Mouse (Mus musculus): ENCODE results near the gene Evl.

Gene Evl

DNA sequence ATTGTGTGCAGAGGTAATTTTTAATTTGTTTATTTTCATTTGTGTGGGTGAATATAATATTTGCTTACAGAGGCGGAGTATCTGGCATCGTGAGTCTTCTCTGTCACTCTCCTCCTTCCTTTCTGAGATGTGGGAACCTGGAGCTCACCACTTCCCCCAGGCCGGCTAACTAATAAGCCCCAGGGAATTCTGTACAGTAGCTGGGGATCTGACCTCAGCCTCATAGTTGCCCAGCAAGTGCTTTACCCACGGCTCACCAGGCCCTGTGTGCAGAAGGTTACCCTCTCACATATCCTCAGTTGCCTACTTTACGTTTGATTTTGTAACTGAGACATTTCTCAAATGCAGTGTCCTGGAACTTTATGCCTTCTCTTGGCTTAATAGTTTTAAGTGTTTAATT is 37.1 kb downstream of the Evl start:
- DNase-seq = no peak

DNA sequence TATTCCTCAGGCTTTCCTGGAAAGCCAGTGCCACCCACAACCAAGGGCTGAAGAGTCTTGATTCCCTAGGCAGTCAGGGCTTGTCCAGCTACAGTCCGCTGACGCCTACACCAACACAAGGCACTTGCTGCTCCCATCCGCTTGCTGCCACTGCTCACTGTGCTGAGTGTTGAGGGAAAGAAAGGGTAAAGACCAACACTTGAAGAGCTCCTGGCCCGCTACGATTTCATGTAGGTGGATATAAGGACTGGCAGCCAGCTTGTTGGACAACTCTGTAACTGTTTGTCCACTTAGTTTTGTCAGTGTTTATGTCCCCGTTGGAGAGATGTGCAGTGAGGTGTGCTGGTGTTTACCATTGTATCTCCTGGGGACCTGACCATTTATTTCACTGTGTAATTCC is 38.3 kb downstream of the Evl start:
- DNase-seq = no peak

DNA sequence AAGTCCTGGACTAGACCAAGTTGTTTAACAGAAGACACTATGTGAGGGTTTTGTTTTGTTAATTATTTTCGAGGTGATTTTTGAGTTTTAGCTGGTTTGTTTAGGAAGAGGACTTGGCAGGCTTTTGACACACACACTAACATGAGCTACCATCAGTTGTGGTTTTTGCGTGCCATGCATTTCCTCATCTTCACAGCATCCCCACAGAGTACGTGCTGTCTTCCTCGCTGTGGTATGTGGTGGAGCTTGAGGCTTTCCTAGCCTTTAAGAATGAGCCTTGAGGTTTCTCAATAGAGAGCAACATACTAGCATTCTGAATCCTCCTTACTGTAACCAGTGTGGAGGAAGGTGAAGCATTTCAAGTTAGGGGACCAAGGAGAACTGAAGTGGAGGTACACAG is 46.3 kb downstream of the Evl start:
- no peak for DNase-seq

DNA sequence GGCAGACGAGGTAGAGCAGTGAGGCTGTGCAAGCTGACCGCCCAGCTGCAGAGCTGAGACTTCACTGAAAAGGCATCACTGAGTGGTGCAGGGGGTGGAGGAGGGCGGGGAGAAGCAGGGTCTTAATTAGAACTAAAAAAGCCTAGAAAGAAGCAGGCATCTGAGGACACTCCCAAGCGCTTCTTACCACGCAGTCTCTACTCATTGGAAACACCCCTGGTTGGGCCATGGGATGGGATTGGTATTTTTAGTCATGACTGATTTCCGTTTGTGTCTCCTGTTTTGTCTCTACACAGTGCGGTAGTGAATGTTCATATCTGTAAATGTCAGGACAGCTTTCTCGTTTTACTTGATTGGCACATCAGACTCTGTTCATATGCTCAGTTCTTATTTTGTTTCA is 46.8 kb downstream of the Evl start:
- DNase-seq = no peak

DNA sequence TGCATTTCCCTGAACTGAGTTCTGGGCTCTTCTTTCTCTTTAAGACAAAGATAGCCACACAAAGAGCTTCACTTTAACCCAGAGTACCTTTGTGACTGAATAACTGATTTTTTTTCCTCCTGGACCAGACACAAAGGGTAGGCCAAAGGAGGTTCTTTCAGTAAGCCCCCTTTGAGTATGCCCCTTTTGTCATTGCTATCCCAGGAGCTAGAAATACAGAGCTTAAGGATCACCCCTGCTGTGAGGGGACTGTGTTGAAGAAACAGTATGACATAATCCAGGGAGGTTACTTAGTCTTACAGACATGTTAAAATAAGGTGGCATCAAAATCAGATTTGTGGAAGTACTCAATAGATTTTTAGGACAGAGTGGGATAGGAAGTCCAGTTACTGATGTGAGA is 50.0 kb downstream of the Evl start:
- DNase-seq = no peak

DNA sequence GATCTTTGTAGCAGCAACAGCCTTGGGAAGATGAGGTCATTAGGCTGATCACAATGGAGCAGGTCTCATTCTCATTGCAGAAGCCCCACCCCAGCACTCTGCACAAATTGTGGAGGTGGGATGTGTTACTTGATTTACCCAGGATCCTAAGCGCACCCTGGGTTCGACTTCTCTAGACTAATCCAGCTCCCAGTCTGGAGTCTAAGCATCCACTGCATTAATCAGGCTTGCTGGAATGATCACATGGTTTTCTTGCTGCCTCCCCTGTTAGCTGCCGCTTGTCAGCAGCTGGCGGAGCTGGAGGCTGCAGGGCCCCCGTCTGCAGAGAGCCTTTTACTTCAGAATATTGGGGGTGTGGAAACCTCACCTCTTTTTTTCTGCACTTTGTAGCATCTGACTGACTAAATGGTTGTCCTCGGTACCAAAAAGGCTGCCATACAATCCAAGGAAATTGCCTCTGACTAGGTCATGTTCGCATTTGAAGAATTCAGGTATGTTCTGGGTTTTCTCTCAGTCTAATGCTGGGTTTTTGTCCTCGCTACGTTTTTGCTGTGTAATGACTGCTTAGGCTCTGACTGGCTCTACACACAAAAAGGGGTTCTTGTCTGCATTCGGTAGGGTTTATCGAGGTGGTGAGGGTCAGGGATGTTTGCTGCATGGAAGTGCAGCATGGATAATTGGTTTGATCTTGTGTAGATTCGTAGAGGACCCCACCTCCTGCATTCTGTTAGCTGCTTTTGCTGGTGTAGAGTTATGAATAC is 51.2 kb downstream of the Evl start:
- DNase-seq = no peak

DNA sequence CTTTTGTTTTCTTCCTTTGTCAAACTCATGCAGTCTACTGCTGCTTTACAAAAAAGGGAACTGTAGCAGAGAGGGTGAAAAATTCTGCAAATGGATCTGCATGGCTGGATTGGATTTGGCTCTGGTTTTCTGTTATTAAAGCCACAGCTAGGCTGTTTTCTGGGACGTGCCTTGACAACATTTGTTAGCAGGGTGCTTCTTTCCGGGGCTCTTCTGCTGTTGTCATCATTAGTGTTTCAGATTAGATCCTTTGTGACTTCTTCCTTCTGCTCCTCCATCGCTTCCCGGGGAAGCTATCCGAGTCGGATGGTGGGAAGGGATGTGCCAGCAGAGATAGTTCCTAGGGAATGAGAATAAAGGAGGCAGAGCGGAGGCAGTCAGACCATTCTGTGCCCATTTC is 51.8 kb downstream of the Evl start:
- no peak for DNase-seq

DNA sequence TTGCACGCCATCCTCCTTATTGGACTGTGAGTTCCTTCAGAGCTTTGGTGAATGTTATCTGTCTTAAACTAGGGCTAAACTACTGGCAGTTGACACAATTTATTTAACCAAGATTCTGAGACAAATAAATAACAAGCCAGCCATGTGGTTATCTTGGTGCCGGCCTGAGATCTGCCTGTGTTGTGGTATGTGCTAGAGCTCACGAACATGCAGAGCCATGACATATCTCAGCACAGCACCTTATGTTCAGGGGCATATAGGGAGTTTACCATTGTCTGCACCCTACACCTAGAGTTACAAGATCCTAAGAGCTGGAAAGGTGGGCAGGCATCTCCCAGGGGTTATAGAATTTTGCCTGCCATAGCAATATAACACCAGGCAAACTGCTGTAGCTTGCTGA is 54.9 kb downstream of the Evl start:
- DNase-seq = no peak

DNA sequence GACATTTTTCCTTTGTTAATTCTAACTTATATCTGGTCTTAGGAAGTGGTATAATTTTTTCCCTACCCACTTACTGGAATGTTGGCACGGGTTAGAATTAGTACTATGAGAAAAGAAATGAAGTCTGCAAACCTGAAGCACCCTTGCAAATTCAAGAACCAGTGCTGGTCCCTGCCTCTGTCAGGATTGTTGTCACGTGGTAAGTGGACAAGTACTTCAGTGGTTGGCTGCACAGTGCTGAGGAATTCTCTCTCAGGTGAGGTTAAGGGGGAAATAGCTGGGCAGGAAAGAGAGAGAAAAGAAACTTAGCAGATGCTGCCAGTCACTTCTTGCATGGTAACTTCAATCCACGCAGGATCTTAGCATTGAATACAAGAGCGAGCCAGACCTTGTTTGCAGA is 55.7 kb downstream of the Evl start:
- no peak for DNase-seq

DNA sequence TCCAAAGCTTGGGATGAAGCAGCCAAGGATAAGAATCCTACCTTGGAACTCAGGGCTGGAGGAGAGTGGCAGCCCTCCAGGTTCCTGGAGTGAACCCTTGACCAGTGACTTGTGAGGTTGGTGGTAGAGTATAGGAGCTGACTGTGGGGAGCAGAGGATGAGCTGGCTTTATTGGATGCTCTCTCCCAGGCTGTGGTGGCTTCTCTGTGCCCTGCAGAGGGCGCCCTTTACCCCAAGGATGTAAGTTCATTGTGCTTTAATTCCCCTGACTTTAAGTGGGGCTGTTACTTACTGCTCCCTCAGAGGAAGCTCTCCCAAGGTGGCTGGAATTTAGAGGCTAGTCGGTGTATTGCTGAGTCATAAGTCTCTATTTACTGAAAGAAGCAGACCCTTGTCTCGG is 58.6 kb downstream of the Evl start:
- peak; percentile 61 for DNase-seq

DNA sequence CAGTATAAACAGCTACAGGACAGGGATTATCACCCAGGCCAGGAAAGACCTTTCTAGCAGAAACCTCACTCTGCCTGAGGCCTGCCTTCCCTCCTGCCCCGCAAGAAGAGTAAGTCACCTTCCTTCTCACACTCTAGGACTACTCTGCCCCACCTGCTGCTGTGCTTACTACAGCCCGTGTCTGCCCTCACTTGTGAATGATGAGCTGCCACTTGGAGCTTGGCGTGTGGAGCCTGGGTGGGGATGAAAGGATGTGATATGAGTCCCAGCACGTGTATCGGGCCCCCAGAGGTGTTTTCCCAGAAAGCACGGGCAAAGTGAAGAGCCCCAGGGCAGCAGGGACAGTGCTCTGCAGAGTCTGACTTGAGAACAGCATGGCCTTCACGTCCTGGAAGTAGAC is 63.0 kb downstream of the Evl start:
- DNase-seq = no peak

DNA sequence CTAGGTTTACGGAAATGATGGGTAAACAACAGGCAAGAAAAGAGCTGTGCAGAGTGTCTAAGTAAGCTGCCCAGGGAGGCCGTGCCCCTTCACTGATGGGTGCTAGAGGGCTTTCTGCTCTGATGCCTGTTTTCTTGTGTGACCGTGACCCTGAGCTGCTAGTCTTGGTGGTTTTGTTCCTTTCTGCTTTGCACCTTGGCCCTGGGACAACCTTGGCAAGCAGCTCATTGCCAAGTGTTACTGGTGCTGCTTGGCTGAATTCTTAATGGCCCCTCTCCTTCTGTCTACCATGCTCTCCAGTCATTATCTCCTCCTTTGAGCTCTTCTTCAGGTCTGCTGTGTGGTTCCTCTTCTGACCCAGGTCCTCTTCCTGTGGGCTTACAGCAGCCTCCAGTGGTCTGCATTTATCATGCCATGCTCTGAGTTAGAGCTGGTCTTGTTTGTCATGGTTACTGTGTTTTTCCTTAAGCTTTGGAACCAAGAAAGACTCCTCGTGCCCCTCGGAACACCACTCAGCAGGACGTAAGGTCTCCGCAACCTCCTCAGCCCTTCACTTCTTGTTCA is 65.4 kb downstream of the Evl start:
- DNase-seq = no peak

DNA sequence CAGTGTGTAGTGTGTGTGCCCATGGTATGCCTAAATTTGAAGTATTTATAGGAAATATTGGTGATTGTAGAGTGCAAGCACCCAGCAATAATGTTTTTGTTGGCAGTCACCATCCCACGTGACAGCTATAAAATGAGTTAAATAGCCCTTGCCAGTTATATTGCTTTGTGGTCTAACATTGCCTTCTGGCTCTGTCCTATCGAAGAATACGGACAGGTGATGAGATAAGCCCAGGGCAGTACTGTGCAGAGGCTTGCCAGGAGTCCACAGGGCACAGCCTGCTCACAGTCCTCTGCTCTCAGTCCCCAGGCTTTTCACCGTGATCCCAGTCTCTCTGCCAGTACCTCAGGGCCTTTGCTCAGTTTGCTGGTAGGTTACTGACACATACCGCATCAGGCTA is 67.9 kb downstream of the Evl start:
- DNase-seq = no peak

DNA sequence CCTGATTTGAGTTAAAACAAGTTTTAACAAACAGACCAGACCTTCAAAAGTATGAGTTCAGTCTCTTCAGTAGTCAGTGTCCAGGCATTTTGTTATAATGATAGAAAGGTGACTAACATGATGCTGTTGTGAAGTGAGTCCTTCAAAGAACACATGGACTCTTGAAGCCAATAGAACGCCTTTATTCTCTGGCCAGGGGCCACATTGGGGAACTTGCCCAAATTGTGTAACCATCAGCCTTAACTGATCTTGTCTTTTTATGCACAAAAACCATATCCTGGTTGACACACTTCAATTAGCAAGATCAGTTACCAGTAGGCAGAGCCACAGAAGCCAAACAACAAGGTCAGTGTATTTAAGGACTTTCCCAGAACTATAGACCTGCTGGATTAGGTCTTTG is 75.0 kb downstream of the Evl start:
- no peak for DNase-seq

DNA sequence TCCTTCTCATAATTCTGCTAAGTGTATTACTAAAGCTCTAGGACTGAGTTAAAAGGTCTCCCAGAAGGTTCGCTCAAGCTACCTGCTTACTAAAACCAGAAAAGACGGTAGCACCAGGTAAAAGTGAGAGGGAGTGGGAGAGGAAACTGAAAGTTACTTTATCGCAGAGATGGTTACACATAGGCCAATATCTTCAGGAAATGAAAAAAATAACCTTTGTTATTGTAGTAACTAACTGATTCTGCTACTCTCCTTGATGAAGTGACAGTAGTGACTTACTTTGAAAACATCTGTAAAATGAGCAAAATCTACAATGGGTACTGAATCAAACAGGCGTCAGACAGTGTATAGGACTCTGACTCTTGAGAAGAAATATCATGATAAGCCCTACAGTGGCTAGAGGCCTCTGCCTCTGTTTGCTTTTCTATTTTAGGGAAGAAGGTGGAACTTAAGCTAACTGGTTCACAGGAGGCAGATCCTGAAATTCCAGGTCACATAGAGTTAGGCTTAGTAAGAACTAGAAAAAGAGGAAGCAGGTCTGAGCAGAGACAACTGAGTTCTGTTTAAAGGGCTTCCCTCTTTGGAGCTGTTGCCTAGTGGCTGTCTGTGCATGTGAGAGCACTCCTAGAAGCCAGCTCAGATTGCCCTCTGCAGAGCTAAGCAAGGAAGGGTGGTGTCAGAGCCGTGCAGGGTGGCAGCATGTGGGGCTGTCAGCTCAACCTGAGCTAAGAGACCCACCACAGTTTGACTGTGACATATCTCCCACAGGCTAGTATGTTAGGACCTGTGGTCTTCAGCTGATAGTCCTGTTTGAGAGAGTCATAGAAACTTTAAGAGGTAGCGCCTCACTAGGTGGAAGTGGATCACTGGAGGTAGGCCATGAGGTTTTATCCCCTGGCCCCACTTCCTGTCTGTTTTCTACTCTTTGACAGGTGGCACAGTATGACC is 76.5 kb downstream of the Evl start:
- no peak for DNase-seq

DNA sequence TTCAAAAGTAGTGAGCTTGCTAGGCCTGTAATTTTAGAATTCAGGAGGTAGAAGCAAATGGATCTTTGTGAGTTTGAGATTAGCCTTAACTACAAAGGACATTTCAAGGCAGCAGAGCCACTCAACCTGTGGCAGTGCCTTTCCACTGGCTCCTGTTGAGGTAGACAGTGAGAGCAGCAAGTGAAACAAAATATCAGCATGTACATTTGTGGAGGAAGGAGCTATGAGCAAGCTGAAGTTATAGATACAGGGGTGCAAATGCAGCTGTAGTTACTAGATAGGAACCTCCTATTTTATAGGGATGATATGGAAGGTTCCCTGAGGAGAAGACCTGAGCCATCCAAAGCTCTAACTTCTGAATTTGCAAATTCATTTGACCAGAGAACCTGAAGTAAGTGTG is 78.0 kb downstream of the Evl start:
- no peak for DNase-seq

DNA sequence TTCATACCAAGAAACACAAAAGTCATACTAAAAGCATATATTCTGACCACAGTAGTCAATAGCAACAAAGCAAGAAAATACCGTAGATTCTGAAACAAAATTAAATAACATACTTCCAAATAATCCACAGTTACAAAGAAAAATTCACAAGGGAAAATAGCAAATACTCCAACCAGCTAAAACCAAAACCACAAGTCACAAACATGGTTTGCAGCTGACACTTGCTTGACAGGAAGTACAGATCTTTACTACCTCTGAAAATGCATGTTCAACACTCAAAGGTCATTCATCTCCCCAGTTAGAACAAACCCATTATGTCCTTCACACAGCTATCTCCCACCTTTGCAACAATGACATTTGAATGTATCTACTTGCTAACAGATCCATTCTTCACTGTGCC is 79.5 kb downstream of the Evl start:
- no peak for DNase-seq

DNA sequence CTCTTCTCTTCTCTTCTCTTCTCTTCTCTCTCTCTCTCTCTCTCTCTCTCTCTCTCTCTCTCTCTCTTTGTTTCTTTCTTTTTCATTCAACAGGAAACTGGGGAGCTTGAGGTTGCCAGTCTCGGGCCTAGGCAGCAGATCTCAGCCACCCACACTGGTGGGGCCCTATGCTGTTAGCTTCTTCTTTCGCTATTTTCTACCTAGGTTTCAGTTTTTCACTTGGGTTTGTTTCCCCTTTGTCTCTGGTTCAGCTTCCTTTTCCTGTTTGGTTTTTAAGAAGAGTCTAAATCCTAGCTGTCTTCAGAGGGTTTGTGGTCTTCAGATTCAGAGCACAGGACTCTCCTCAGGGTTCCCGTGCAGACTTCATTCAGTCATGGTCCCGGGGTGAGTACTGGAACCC is 81.0 kb downstream of the Evl start:
- no peak for DNase-seq

DNA sequence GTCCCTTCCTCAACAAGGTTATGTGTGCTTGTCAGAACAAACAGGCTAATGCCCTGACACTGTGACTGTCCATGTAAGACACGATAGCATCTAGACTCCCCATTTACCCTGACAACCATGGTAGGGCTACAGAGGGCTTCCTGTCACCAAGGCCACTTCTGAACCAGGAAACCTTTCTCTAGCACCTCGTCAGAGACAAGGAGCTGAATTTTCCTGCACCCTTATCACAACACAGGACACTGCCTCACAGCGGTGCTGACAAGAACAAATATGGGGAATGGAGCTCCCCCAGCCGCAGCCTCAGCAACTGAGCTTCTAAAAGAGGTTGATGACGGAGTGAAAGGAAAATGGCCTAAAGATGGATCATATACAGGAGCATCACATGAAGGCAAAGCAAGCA is 82.9 kb downstream of the Evl start:
- no peak for DNase-seq

DNA sequence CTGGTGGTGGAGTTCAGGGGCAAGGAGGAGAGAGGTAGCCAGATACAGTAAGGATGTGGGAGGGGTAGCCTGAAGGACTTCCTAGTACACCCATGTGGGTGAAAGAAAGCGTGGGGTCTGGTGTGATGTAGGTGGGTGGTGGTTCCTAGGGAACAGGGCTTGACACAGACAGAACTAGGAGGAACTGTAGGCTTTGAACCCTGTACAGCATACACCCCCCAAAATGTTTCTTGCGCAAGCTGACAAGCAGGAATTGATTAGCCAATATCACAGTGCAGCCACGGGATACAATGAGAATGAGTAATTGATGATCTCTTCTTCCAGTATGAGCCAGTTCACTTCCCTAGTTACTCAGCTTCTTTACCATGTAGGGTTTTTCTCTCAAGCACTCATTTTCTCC is 84.6 kb downstream of the Evl start:
- no peak for DNase-seq

DNA sequence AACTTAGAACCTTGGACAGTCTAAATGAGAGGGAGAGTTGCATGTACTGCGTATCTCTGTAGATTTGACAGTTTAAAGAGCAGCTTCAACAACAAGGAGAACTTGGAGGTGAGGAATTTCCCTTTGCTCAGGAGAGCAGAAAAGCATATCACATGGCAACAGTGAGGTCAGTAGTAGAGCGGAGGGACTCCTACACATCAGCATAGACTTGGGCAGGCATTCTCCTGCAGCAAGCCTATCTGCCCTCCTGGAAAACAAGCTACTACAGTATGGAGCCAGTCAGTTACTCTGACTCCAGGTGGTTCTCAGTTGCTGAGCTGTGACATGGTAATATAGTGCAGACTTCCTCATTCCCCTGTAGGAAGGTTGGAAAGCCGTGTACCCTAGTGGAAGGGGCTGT is 87.5 kb downstream of the Evl start:
- DNase-seq = no peak

DNA sequence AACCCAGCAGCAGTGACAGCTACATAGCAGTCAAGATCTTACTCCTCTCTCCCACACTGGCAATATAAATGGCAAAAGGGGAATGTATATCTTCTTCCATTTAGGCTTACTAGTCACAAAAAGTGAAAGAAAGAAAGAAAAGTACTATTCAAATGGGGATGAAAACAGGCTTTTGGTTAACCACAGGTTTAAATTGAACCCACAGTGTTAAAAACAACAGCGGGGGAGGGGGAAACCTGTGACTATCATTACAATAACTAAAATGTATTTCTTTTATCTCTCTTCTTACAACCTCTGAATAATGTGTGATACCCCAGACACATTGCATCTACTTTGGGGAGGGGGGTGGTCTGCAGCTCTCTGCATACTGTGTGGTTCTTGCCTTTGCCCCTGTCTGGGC is 91.7 kb downstream of the Evl start:
- DNase-seq = no peak

DNA sequence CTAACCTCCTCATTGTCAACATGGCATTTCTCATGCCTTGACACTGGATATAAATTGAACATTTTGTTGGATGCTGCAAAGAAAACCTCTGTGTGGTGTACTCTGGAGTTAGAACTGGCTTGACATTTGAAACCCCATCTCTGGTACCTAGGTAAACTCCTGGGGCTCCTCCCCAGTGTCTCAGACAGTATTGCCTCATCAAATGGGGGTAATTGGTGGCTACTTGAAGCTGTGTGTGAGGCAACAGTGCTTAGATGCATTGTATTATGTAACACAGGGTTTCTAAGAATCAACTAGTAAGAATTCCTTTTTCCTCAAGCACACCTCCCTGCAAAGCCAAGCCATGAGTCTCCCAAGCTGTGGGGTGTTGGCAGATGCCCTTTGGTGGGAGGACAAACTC is 93.3 kb downstream of the Evl start:
- DNase-seq = no peak

DNA sequence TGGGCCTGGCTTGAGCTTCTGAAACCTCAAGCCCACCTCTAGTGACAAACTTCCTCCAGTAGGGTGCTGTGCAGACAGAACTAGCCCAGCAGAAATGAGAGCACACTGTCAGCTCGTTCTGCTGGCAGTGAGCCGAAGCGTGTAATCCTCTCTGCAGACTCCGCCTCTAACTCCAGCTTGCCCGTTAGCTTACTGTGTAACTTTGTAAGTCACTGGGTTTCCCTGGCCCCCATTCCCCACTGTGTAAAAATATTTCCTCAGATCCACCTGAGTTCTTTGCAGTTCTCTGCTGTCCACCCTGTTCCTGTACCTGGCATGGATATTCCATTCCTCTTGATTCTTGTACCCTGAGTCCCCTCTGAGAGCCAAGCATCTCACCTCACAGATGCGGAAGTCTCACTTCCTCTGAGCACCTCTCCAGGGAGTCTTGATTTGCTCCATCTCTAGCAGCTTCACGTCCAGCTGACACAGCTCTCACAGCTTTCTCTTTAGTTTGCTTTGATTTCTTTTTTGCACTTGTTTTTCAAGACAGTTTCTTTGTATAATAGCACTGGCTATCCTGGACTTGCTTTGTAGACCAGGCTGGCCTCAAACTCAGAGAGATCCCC is 96.6 kb downstream of the Evl start:
- no peak for DNase-seq
